Mouse (Mus musculus) brown adipose tissue, adult 24 weeks (tissue): ENCODE results near the gene B4galt4. TPM values are rescaled to one million over a fixed set of nuclear protein-coding genes. Genes with fewer than 3 reads are reported as not detected.
"Not testable (repeated sequence)": the region's sequence is repeated elsewhere in the genome, so short reads cannot be mapped to it uniquely, and the experiment has no call there.

Experiments used
- H3K27ac ChIP-seq: fragments of 200-500 bp; replicated peaks from 2 replicates; pipeline ENCODE4 v1.5.1; 2012; ENCODE audit warnings: low read depth, mild to moderate bottlenecking, low read length
- H3K4me1 ChIP-seq: fragments of 200-500 bp; 2 replicates; pipeline ENCODE4 v1.6.1; 2012; ENCODE audit warnings: low read length, mixed read lengths; ENCODE audit not compliant: control insufficient read depth, insufficient read depth, insufficient read length
- H3K4me3 ChIP-seq: fragments of 200-500 bp; 2 replicates; pipeline ENCODE4 v1.5.1; 2012; ENCODE audit warnings: low read depth, mild to moderate bottlenecking, low read length, moderate library complexity; ENCODE audit not compliant: insufficient read depth
- polyA plus RNA-seq: library from polyadenylated mRNA; stranded (reverse); fragments of >200 nt; gene quantifications from 2 replicates; pipeline ENCODE4 v1.2.4, GENCODE M21; 2012; ENCODE audit not compliant: missing spikeins, insufficient read depth, insufficient read length

The B4galt4 gene
- polyA plus RNA-seq, 1 experiment: 2.4 TPM

GRCm38 (mm10) chr16:38712581-38713403 is 29.3 kb upstream of the B4galt4 start, which contains the start of gene Arhgap31:
TSS of gene Arhgap31 (minus strand) at chr16:38713274.
- peak within 1 kb of the TSS; percentile 96 for H3K4me3 ChIP-seq
- peaks cover 7% of the 10 kb centered on the region for H3K4me1 ChIP-seq
- peak within 1 kb of the TSS; percentile 97 for H3K27ac ChIP-seq

- peaks cover 5% of the 10 kb centered on the region for H3K4me1 ChIP-seq
- peak overlapping the region; percentile 97 for H3K27ac ChIP-seq
- peak overlapping the region; percentile 96 for H3K4me3 ChIP-seq
Measured at GRCm38 (mm10) chr16:38713404-38714258, 28.4 kb upstream of the B4galt4 start.

GRCm38 (mm10) chr16:38714259-38714526 is 27.9 kb upstream of the B4galt4 start:
- peak overlapping the region; percentile 52 for H3K4me3 ChIP-seq
- not testable (repeated sequence) for H3K4me1 ChIP-seq
- peak overlapping the region; percentile 96 for H3K27ac ChIP-seq

- Histone ChIP-seq H3K27ac (no peak overlapping the region), H3K4me3 (no peak overlapping the region), H3K4me1 (peaks cover 2% of the 10 kb centered on the region; the same call in 1 of the 2 replicates)
Measured at GRCm38 (mm10) chr16:38721377-38721776, 20.7 kb upstream of the B4galt4 start.

- Histone ChIP-seq H3K27ac (peak overlapping the region; percentile 100), H3K4me1 (peaks cover 2% of the 10 kb centered on the region; the same call in 1 of the 2 replicates), H3K4me3 (peak overlapping the region; percentile 68)
Measured at GRCm38 (mm10) chr16:38724256-38724655, 17.8 kb upstream of the B4galt4 start.

- Histone ChIP-seq H3K27ac (peak overlapping the region; percentile 100), H3K4me3 (peak overlapping the region; percentile 68), H3K4me1 (peaks cover 2% of the 10 kb centered on the region; the same call in 1 of the 2 replicates)
Measured at GRCm38 (mm10) chr16:38724974-38725373, 17.1 kb upstream of the B4galt4 start.

GRCm38 (mm10) chr16:38728576-38729132 is 13.4 kb upstream of the B4galt4 start:
- Histone ChIP-seq H3K27ac (no peak overlapping the region), H3K4me1 (0 out of 2 replicates have a peak, but pooled peaks cover 3% of the 10 kb centered on the region), H3K4me3 (no peak overlapping the region)

- Histone ChIP-seq H3K27ac (peak overlapping the region; percentile 71), H3K4me1 (0 out of 2 replicates have a peak, but pooled peaks cover 3% of the 10 kb centered on the region), H3K4me3 (no peak overlapping the region)
Measured at GRCm38 (mm10) chr16:38729139-38729538, 12.9 kb upstream of the B4galt4 start.

GRCm38 (mm10) chr16:38729610-38730288 is 12.3 kb upstream of the B4galt4 start:
- Histone ChIP-seq H3K4me3 (peak overlapping the region; percentile 41), H3K27ac (peak overlapping the region; percentile 89), H3K4me1 (0 out of 2 replicates have a peak, but pooled peaks cover 3% of the 10 kb centered on the region)

GRCm38 (mm10) chr16:38730921-38731320 is 11.1 kb upstream of the B4galt4 start:
- Histone ChIP-seq H3K4me3 (no peak overlapping the region), H3K27ac (peak overlapping the region; percentile 80), H3K4me1 (0 out of 2 replicates have a peak, but pooled peaks cover 2% of the 10 kb centered on the region)

- peak overlapping the region; percentile 97 for H3K27ac ChIP-seq
Measured at GRCm38 (mm10) chr16:38741204-38741903, 710 bp upstream of the B4galt4 start.

GRCm38 (mm10) chr16:38742659-38743131 is 631 bp downstream of the B4galt4 start:
- Histone ChIP-seq H3K4me1 (no peaks in the 10 kb centered on the region), H3K27ac (peak overlapping the region; percentile 97), H3K4me3 (peak overlapping the region; percentile 94)

More at GRCm38 (mm10) chr16:38741204-38741903, 710 bp upstream of the B4galt4 start:
- peak overlapping the region; percentile 94 for H3K4me3 ChIP-seq
- H3K4me1 ChIP-seq: no peaks in the 10 kb centered on the region

- no peaks in the 10 kb centered on the region for H3K4me1 ChIP-seq
- peak overlapping the region; percentile 90 for H3K27ac ChIP-seq
- 0 out of 2 replicates have a peak overlapping the region, but pooled peaks have one; percentile 13 for H3K4me3 ChIP-seq
Measured at GRCm38 (mm10) chr16:38743941-38744673, 2.0 kb downstream of the B4galt4 start.
